Mouse (Mus musculus) kidney, adult 2 months (tissue): ENCODE data around the gene Ubac2.

Experiments
- CTCF ChIP-seq: fragments of 200-500 bp; conservative IDR thresholded peaks from 2 replicates; pipeline ENCODE4 v1.5.1; 2011; ENCODE audit warnings: low read depth, mild to moderate bottlenecking, control low read depth, low read length, moderate library complexity, mixed read lengths; ENCODE audit not compliant: insufficient read depth, insufficient read length
- POLR2A ChIP-seq: fragments of 200-500 bp; IDR thresholded peaks from one replicate; pipeline ENCODE4 v1.6.1; 2011; ENCODE audit warnings: low read depth, low read length, control low read depth

GRCm38 (mm10) chr14:122029851-122030250, 151.4 kb downstream of the Ubac2 start:
- TF ChIP-seq CTCF (no peak), POLR2A (no peak)
